Mouse (Mus musculus): ENCODE measurements around the gene Ubr1.

DNA sequence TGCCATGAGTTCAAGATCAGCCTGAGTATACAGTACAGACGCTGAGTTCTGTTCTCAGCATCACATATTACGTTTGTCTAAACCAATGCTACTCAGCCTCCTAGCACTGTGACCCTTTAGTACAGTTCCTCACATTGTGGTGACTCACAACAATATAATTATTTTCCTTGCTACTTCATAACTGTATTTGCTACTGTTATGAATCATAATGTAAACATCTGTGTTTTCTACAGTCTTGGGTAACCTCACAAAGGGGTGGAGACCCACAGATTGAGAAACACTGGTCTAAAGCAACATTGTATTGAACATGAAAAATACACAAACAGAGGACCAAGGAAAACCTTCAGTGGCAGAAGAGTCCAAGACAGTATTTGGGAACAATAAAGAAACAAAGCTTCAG, 11.2 kb downstream of the Ubr1 start:
- TF ChIP-seq CTCF (conservative IDR thresholded peaks at IDR 0.05 in 1 of 2, IDR thresholded peaks at IDR 0.05 in 1 of 2; ENCODE audit: low read depth in 2 of 2, low read length in 2 of 2) (no peak), TCF12 (IDR thresholded peaks at IDR 0.05; ENCODE audit: low read depth, low read length) (no peak), EP300 (IDR thresholded peaks at IDR 0.05; ENCODE audit: low read length) (no peak), JUN (IDR thresholded peaks at IDR 0.05; ENCODE audit: insufficient read depth, low read depth, low read length) (no peak), POLR2AphosphoS2 (IDR thresholded peaks at IDR 0.05; ENCODE audit: low read depth, low read length) (no peak), KAT2A (IDR thresholded peaks at IDR 0.05; ENCODE audit: insufficient replicate concordance, low read length) (no peak), MAZ (IDR thresholded peaks at IDR 0.05; ENCODE audit: low read depth, low read length) (no peak), MEF2A (IDR thresholded peaks at IDR 0.05; ENCODE audit: borderline replicate concordance, low read depth, low read length) (no peak), MAX (IDR thresholded peaks at IDR 0.05; ENCODE audit: low read length) (no peak), USF1 (IDR thresholded peaks at IDR 0.05; ENCODE audit: low read depth, low read length) (no peak), SMC3 (IDR thresholded peaks at IDR 0.05; ENCODE audit: low read depth, low read length) (no peak), ZNF384 (IDR thresholded peaks at IDR 0.05; ENCODE audit: low read depth, low read length) (no peak), POLR2A (IDR thresholded peaks at IDR 0.05; ENCODE audit: low read depth, low read length) (no peak)

Measured in CH12.LX (cell line).